ENCODE assay signal across 9 mouse cellular contexts in genomic region chr16:50185041-50185440, GRCm38 (mm10).
DNase-seq lines count a peak whose midpoint lies in the region; ATAC-seq lines count a peak whose summit lies in the region.
"Had no signal": no experiment of that assay in that cellular context is flagged by ENCODE, and none has a peak within 500 bp of the region (broad histone marks: within the 10 kb centered on the region; RNA-seq: fewer than 3 reads in every experiment).

No protein-coding gene starts in this region.

- H3K27me3 ChIP-seq in heart, embryonic 15.5 days, result no peaks in the 10 kb centered on the region
- H3K27me3 ChIP-seq in midbrain, embryonic 13.5 days, result no peaks in the 10 kb centered on the region
- H3K27me3 ChIP-seq: liver, embryonic 13.5 days had no signal

- H3K4me3 ChIP-seq in heart, embryonic 15.5 days, result no peak overlapping the region
- H3K4me3 ChIP-seq in midbrain, embryonic 13.5 days (replicated peaks), result no peak overlapping the region
- H3K4me3 ChIP-seq: liver, embryonic 13.5 days had no signal

- no peak overlapping the region for H3K4me2 ChIP-seq in heart, embryonic 15.5 days
- H3K4me2 ChIP-seq in midbrain, embryonic 13.5 days (replicated peaks), result no peak overlapping the region
- H3K4me2 ChIP-seq: liver, embryonic 13.5 days had no signal

- peak; percentile 13 for DNase-seq in right cerebral cortex, adult 18-20 months
- DNase-seq in right cerebral cortex, postnatal 14 days, result no peak
- peak; percentile 90 for DNase-seq in embryo, embryonic 10 days (ENCODE audit: low spot score)
- DNase-seq in kidney, postnatal 10 days, result peak; percentile 78
- DNase-seq in thymus, postnatal 0 days (ENCODE audit: low spot score), result no peak
- DNase-seq: liver, embryonic 13.5 days had no signal

- no peaks in the 10 kb centered on the region for H3K9me3 ChIP-seq in heart, embryonic 15.5 days (replicated peaks)
- no peaks in the 10 kb centered on the region for H3K9me3 ChIP-seq in midbrain, embryonic 13.5 days
- H3K9me3 ChIP-seq: liver, embryonic 13.5 days had no signal

- ATAC-seq in heart, embryonic 15.5 days (replicated peaks; ENCODE audit: insufficient number of reproducible peaks, insufficient read depth, low FRiP score, low read depth), result peak; percentile 80
- peak; percentile 88 for ATAC-seq in midbrain, embryonic 13.5 days
- ATAC-seq in granulocyte monocyte progenitor cell, adult 5-6 weeks (replicated peaks; ENCODE audit: poor library complexity, severe bottlenecking), result no peak

- peak overlapping the region; percentile 67 for H3K27ac ChIP-seq in heart, embryonic 15.5 days
- no peak overlapping the region for H3K27ac ChIP-seq in midbrain, embryonic 13.5 days
- H3K27ac ChIP-seq: liver, embryonic 13.5 days had no signal

- no peak overlapping the region for H3K9ac ChIP-seq in heart, embryonic 15.5 days
- H3K9ac ChIP-seq in midbrain, embryonic 13.5 days (replicated peaks), result no peak overlapping the region
- H3K9ac ChIP-seq: liver, embryonic 13.5 days had no signal

- peaks cover 14% of the 10 kb centered on the region for H3K4me1 ChIP-seq in heart, embryonic 15.5 days (replicated peaks)
- H3K4me1 ChIP-seq in midbrain, embryonic 13.5 days (replicated peaks), result peaks cover 12% of the 10 kb centered on the region

- WGBS in heart, embryonic 15.5 days, result 16% methylated on average over 5 of the region's 5 CpGs
- WGBS in midbrain, embryonic 13.5 days, result 10% methylated on average over 5 of the region's 5 CpGs

- no peaks in the 10 kb centered on the region for H3K36me3 ChIP-seq in heart, embryonic 15.5 days
- no peaks in the 10 kb centered on the region for H3K36me3 ChIP-seq in midbrain, embryonic 13.5 days
- H3K36me3 ChIP-seq: liver, embryonic 13.5 days had no signal

Comparison
In these comparisons a context has a peak if more than half of its experiments do, and no peak if none do; other contexts are left out.
1. DNase-seq: peak in right cerebral cortex, adult 18-20 months (single experiment), embryo, embryonic 10 days (single experiment) and kidney, postnatal 10 days (single experiment); none in right cerebral cortex, postnatal 14 days (single experiment) and thymus, postnatal 0 days (single experiment).